Mouse (Mus musculus) kidney, embryonic 16.5 days (tissue): ENCODE measurements at regions not wholly inside any gene's neighbourhood (a gene's known extent, or its start where the extent isn't known, plus 50 kb on each side); places are given as distances from the start of the nearest gene placed in this dataset.
A peak's percentile ranks its signal among the peaks of the same experiment; 100 is the strongest.

Experiments
- ATAC-seq: fragments of 200-750 bp; cut with Nextera tagmentation; 2 replicates; pipeline ENCODE4 v1.8.0; 2017; ENCODE audit warnings: moderate TSS enrichment; ENCODE audit not compliant: low FRiP score, low TSS enrichment
- H3K27ac ChIP-seq: fragments of 300-500 bp; sonication (generic); 2 replicates; pipeline ENCODE4 v1.5.1; 2014; ENCODE audit warnings: low read length
- H3K27me3 ChIP-seq: fragments of 300-500 bp; sonication (generic); 2 replicates; pipeline ENCODE4 v1.6.1; 2014; ENCODE audit warnings: low read length, control low read depth, mixed read lengths; ENCODE audit not compliant: insufficient read depth
- H3K36me3 ChIP-seq: fragments of 300-500 bp; sonication (generic); 2 replicates; pipeline ENCODE4 v1.6.1; 2014; ENCODE audit warnings: low read length, control low read depth, mixed read lengths; ENCODE audit not compliant: insufficient read depth
- H3K4me1 ChIP-seq: fragments of 300-500 bp; sonication (generic); 2 replicates; pipeline ENCODE4 v1.6.1; 2014; ENCODE audit warnings: low read length, control low read depth, mixed read lengths; ENCODE audit not compliant: insufficient read depth
- H3K4me2 ChIP-seq: fragments of 300-500 bp; sonication (generic); replicated peaks from 2 replicates; pipeline ENCODE4 v1.6.1; 2014; ENCODE audit warnings: low read depth, low read length
- H3K4me3 ChIP-seq: fragments of 300-500 bp; sonication (generic); 2 replicates; pipeline ENCODE4 v1.5.1; 2014; ENCODE audit warnings: mild to moderate bottlenecking, low read length
- H3K9ac ChIP-seq: fragments of 300-500 bp; sonication (generic); replicated peaks from 2 replicates; pipeline ENCODE4 v1.6.1; 2014; ENCODE audit warnings: low read length
- H3K9me3 ChIP-seq: fragments of 300-500 bp; sonication (generic); 2 replicates; pipeline ENCODE4 v1.6.1; 2016; ENCODE audit warnings: low read length, control low read depth
- WGBS: fragments of 180-500 bp; shearing (Covaris S2); extraction: QIAGEN DNeasy Blood & Tissue Kit; methylation state at CpG from one replicate; pipeline ENCODE4 v1.1.7; 2014; 5-methylcytosine and 5-hydroxymethylcytosine counted together

GRCm38 (mm10) chr10:120697275-120697856 is 201.5 kb downstream of the Msrb3 start:
- H3K9me3 ChIP-seq, result no peaks in the 10 kb centered on the region
- H3K4me2 ChIP-seq, result peak overlapping the region; percentile 16
- H3K36me3 ChIP-seq, result no peaks in the 10 kb centered on the region
- H3K9ac ChIP-seq, result no peak overlapping the region
- H3K27me3 ChIP-seq, result no peaks in the 10 kb centered on the region
- WGBS, result 18% methylated on average over 16 of the region's 16 CpGs
- H3K27ac ChIP-seq, result no peak overlapping the region
- ATAC-seq, result 0 out of 2 replicates have a peak, but pooled peaks have one; percentile 52
- no peak overlapping the region for H3K4me3 ChIP-seq
- H3K4me1 ChIP-seq, result peaks cover 24% of the 10 kb centered on the region

DNA sequence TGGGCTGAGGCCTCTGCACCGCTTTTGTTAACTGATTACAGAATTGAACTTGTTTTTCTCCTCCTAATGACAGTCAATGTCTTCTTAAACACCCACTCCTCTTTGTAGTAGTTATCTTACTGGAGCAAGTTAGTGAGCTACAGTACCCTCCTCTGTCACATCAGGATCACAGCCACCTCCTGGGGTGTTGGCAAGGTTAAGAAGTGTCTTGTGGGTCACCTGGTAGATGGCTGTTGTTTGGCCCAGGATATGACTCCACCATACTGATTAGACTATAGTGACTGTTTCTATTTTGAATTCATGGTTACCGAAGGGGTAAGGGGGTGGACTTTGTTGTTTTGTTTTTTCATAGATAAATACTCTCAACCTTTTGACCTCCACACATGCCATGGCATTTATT is 202.4 kb downstream of the Msrb3 start:
- Histone ChIP-seq H3K9me3 (no peaks in the 10 kb centered on the region), H3K4me1 (peaks cover 32% of the 10 kb centered on the region), H3K4me3 (no peak overlapping the region), H3K27me3 (no peaks in the 10 kb centered on the region), H3K36me3 (no peaks in the 10 kb centered on the region), H3K4me2 (no peak overlapping the region), H3K9ac (no peak overlapping the region), H3K27ac (no peak overlapping the region)
- 69% methylated on average over 2 of the region's 2 CpGs for WGBS
- ATAC-seq, result no peak

GRCm38 (mm10) chr10:120694472-120694871 is 204.4 kb downstream of the Msrb3 start:
- H3K9me3 ChIP-seq, result no peaks in the 10 kb centered on the region
- H3K4me3 ChIP-seq, result peak overlapping the region; percentile 23
- H3K9ac ChIP-seq, result peak overlapping the region; percentile 24
- H3K36me3 ChIP-seq, result no peaks in the 10 kb centered on the region
- H3K4me2 ChIP-seq, result peak overlapping the region; percentile 41
- H3K4me1 ChIP-seq, result peaks cover 33% of the 10 kb centered on the region
- peak overlapping the region; percentile 57; the same call in 1 of the 2 replicates for H3K27ac ChIP-seq
- WGBS, result 17% methylated on average over 18 of the region's 18 CpGs
- ATAC-seq, result no peak
- no peaks in the 10 kb centered on the region for H3K27me3 ChIP-seq

DNA sequence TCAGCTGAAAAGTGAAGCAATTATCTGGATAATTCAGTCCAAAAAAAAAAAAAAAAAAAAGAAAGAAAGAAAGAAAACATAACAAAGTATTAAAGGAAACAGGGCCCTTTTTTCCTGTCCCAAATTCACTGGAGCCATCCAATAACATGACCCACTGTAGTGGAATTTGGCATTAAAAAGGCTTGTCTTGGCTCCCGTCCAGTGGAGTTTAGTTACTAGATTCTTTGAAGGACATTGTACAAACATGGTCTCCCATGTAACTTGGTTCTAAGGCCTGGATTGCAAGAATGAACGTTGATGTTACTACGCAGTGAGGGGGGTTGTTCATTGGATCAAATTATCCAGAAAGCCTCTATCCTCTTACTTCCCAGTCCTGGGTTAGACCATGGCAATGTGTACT is 207.4 kb downstream of the Msrb3 start:
- Histone ChIP-seq H3K27me3 (no peaks in the 10 kb centered on the region), H3K9me3 (no peaks in the 10 kb centered on the region), H3K9ac (no peak overlapping the region), H3K4me3 (no peak overlapping the region), H3K4me2 (no peak overlapping the region), H3K36me3 (no peaks in the 10 kb centered on the region), H3K4me1 (peaks cover 28% of the 10 kb centered on the region), H3K27ac (peak overlapping the region; percentile 63)
- no peak; the same call in 1 of the 2 replicates for ATAC-seq
- WGBS, result 28% methylated on average over 3 of the region's 3 CpGs

GRCm38 (mm10) chr10:120686123-120686522 is 209.9 kb upstream of the Hmga2 start:
- Histone ChIP-seq H3K4me1 (peaks cover 7% of the 10 kb centered on the region; the same call in 1 of the 2 replicates), H3K27ac (peak overlapping the region; percentile 71), H3K4me2 (no peak overlapping the region), H3K27me3 (no peaks in the 10 kb centered on the region), H3K9me3 (no peaks in the 10 kb centered on the region), H3K4me3 (no peak overlapping the region), H3K36me3 (no peaks in the 10 kb centered on the region), H3K9ac (no peak overlapping the region)
- ATAC-seq, result peak; percentile 92
- 26% methylated on average over 10 of the region's 10 CpGs for WGBS

- Histone ChIP-seq H3K4me3 (no peak overlapping the region), H3K9ac (no peak overlapping the region), H3K27ac (no peak overlapping the region), H3K4me1 (peaks cover 7% of the 10 kb centered on the region; the same call in 1 of the 2 replicates), H3K9me3 (no peaks in the 10 kb centered on the region), H3K27me3 (no peaks in the 10 kb centered on the region), H3K4me2 (no peak overlapping the region), H3K36me3 (no peaks in the 10 kb centered on the region)
- no peak for ATAC-seq
- 91% methylated on average over 10 of the region's 10 CpGs for WGBS
These were observed 205.8 kb upstream of the Hmga2 start for GRCm38 (mm10) chr10:120682021-120682420.

DNA sequence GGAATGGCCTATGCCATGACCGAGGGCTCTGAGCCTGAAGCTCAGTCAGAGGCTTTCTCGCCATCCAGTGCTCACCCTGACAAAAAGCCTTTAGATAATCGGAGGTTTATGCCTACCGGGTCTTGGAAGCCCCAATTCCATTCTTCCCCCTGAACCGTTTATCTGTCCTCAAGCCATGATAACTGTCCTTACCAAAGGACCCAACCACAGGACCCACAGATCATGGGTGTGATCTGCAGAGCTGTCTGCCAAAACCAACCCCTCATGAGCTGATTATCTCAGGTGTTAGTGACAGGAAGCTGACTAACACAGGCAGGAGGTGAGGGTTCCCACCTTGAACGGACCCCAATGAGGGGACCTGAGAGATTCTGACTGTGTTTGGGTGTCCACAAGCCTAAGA is 203.7 kb upstream of the Hmga2 start:
- H3K36me3 ChIP-seq, result no peaks in the 10 kb centered on the region
- no peak overlapping the region for H3K9ac ChIP-seq
- no peak for ATAC-seq
- no peak overlapping the region for H3K27ac ChIP-seq
- no peaks in the 10 kb centered on the region for H3K4me1 ChIP-seq
- no peak overlapping the region for H3K4me2 ChIP-seq
- H3K9me3 ChIP-seq, result no peaks in the 10 kb centered on the region
- H3K4me3 ChIP-seq, result no peak overlapping the region
- WGBS, result 84% methylated on average over 6 of the region's 6 CpGs
- H3K27me3 ChIP-seq, result no peaks in the 10 kb centered on the region

DNA sequence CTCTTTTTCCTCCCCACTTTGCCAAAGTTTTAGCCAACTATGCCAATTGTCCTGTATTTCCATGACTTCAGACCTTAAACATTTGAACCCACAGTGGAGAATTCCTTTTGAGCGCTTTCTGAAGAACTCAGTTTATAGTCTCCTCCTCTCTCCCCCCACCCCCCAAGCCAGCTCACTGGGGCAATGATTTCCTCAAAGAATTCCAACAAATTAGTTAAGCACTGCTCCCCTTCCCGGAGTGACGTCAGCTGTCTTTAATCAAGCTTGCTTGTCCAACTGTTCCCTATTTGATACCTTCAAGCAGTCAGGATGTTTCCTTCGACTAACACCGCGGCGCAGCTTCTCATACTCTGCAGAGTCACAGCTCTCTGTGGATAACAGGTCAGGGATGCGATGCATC is 202.0 kb upstream of the Hmga2 start:
- H3K27me3 ChIP-seq, result no peaks in the 10 kb centered on the region
- H3K4me2 ChIP-seq, result no peak overlapping the region
- H3K36me3 ChIP-seq, result no peaks in the 10 kb centered on the region
- ATAC-seq, result no peak
- no peak overlapping the region for H3K27ac ChIP-seq
- no peaks in the 10 kb centered on the region; the same call in 1 of the 2 replicates for H3K4me1 ChIP-seq
- no peak overlapping the region for H3K9ac ChIP-seq
- H3K4me3 ChIP-seq, result no peak overlapping the region
- no peaks in the 10 kb centered on the region for H3K9me3 ChIP-seq
- 58% methylated on average over 8 of the region's 8 CpGs for WGBS

- no peaks in the 10 kb centered on the region for H3K36me3 ChIP-seq
- no peaks in the 10 kb centered on the region; the same call in 1 of the 2 replicates for H3K4me1 ChIP-seq
- no peak overlapping the region for H3K4me3 ChIP-seq
- 71% methylated on average over 4 of the region's 4 CpGs for WGBS
- no peak overlapping the region for H3K9ac ChIP-seq
- no peaks in the 10 kb centered on the region for H3K27me3 ChIP-seq
- H3K9me3 ChIP-seq, result peaks cover 3% of the 10 kb centered on the region; the same call in 1 of the 2 replicates
- H3K4me2 ChIP-seq, result no peak overlapping the region
- ATAC-seq, result no peak
- H3K27ac ChIP-seq, result no peak overlapping the region
These were observed 199.1 kb upstream of the Hmga2 start for GRCm38 (mm10) chr10:120675369-120675768.

DNA sequence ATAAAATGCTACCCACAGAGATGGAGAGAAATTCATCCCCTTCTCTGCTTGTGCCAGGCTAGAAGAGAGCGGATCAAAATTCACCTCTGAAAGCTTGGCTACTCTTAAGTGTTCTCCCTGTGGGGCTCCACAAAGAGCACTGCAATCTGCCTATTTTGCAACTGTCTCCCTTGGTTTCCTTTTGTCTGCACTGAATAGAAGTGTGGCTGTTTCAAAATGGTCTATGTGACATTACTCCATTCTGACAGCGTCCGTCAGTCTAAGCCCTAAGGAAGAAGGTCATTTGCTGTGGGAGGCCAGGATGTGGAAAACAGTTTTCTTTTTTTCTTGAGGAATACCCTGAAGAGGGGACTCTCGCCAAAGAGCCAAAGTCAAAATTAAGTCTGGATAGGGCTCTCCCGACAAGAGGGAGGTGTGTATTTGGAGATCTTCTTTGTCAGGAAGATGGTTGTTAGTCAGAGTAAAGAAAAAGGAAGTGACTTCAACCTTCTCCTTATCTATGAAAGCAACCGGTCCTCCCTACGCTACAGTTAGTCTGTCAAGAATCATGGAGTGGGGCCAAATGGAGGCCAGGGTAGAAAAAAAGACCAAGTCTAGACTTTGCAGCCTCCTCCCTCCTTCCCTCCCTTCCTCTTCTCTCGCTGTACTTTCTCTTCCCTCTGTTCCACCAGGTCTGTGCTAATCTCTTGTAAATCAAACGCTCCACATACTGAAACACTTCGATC is 198.2 kb upstream of the Hmga2 start:
- no peaks in the 10 kb centered on the region for H3K36me3 ChIP-seq
- no peak overlapping the region for H3K27ac ChIP-seq
- WGBS, result 54% methylated on average over 10 of the region's 10 CpGs
- no peak overlapping the region for H3K9ac ChIP-seq
- peaks cover 3% of the 10 kb centered on the region; the same call in 1 of the 2 replicates for H3K9me3 ChIP-seq
- no peak for ATAC-seq
- no peaks in the 10 kb centered on the region for H3K27me3 ChIP-seq
- H3K4me2 ChIP-seq, result no peak overlapping the region
- no peak overlapping the region for H3K4me3 ChIP-seq
- no peaks in the 10 kb centered on the region; the same call in 1 of the 2 replicates for H3K4me1 ChIP-seq
